Mouse (Mus musculus) heart, adult 18-20 months (tissue): Measurements from ENCODE around the gene Trim11. TPM values are rescaled to one million over a fixed set of nuclear protein-coding genes. Genes with fewer than 3 reads are reported as not detected.

Source experiments
- DNase-seq, 2 experiments: peaks; one replicate each; pipeline ENCODE4 v3.0.0; 2021 to 2022; ENCODE audit warnings: mixed read lengths in 1 of 2
- total RNA-seq, 2 experiments: library from RNA; stranded (reverse); gene quantifications; 2 replicates each; pipeline ENCODE4 v1.2.3; 2021

Trim11 gene
- total RNA-seq, 2 experiments from 2014 or later: 15.2 to 15.4 TPM

DNA sequence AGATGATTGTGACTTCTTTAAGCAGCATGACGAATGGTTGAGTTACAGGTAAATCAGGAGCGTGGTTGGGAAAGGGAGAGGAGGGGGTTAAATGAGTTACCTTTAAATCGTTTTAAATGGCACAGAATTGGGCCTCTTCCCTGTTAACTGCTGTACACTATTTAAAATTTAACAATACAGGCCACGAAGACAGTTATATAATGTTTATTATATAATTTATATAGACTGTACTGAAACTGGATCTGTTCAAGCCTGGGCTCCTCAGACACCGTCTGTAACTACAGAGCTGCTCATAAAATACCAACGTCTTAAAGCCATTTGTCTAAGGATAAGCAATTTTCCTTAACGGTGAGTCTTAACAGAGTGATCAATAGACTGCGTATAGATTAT is 22.0 kb upstream of the Trim11 start:
- no peak for DNase-seq

DNA sequence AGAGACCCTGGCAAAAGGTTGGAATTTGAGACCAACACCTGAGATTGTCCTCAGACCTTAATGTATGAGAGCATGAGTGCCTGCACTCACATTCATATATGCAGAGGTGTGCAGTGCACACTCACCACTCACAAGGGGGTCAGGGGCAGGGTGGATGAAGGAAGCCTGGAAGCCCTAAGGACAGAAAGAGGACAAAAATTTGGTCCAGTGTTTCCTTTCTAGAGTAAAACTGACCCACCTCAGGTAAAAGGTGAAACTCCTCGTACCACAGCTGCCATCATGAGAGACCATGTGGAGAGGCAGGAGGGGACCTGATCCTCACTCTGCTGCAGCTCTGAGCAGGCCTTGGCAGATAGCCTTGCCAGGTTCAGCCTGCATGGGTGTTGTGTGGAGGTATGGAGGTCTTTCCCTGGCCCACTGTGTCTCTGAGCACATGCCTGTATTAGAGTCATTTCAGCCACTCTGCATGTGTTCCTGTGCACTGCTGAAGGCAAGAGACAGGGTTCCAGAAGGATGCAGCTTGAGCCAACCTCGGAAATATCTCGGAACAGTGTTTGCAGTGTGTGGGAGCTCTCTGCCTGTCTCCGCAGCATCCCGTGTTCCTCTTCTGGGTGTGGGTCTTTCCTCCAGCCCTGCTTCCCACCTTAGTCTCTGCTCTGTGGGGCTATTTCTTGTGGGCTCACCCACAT is 20.5 kb upstream of the Trim11 start:
- no peak for DNase-seq

DNA sequence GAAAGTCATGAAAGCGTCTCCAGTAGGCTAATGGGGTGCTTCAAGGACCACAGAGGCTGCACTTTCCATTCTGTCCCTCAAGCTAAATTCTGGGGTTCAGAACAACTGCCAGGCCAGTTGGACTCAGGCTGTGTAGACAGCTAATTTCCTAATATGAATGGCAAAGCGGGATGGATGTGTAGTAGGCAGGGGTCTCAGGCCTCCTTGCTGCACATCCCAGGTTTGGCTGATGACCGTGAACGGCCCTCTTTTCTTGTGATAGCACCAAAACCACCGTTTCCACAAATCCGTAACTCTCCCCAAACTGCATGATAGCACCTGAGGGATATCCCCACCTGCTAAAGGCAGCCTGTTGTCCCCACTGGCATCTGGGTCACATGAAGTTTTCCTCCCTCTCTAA is 19.4 kb upstream of the Trim11 start:
- no peak for DNase-seq

DNA sequence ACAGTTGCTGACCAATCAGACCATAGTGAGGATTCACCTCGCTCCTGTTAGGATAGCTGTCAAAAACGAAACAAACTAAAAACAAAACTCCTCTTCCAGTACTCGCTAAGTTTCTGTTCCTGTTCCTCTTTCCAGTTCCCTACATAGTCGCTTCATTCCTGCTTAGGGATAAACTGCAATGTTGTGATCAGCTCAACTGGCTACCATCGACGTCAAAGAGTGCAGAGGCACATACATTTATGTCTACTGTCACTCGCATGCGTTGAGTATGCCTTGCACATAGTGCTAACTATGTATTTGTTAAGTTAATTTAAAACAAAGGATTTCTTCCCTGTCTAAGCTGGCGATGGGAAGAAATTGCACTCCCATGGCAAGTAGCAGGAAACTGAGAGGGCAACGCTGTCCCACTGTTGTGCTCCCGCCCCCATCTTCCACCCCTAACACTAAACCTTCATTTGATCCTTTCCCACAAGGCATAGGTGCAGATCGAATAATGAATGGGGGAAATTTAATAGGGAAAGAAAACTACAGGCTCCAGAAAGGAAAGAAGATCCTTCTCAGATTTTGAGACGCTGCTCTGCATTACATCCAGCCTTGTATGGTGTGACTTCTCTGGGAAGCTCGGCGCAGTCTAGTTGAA is 18.6 kb upstream of the Trim11 start:
- DNase-seq: no peak

DNA sequence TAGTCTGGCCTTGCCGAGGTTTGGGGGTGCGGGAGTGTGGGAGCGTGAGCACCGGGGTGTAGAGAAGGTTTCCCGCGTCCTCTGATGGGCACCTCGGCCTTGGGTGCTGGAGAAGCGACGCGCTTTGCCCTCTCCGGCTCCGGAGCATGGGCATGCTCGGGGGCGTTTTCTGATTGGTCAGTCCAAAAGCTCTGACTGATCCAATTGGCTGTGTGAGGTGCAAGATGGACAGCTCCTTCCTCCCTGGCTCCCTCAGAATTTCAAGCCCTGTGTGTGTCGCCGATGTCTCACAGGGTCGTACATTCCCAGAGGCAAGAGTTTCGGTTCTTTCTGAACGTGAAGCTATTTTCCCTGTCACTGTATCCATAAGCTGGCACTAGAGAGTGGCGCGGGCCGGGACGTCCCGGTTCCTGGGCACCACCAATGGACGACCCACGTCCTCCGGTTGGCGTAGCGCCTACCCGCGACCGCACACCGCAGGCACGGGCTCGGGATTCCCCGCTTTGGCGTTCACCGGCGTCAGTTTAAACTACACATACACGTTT is 17.9 kb upstream of the Trim11 start:
- peak; percentile 84 to 88 for DNase-seq

DNA sequence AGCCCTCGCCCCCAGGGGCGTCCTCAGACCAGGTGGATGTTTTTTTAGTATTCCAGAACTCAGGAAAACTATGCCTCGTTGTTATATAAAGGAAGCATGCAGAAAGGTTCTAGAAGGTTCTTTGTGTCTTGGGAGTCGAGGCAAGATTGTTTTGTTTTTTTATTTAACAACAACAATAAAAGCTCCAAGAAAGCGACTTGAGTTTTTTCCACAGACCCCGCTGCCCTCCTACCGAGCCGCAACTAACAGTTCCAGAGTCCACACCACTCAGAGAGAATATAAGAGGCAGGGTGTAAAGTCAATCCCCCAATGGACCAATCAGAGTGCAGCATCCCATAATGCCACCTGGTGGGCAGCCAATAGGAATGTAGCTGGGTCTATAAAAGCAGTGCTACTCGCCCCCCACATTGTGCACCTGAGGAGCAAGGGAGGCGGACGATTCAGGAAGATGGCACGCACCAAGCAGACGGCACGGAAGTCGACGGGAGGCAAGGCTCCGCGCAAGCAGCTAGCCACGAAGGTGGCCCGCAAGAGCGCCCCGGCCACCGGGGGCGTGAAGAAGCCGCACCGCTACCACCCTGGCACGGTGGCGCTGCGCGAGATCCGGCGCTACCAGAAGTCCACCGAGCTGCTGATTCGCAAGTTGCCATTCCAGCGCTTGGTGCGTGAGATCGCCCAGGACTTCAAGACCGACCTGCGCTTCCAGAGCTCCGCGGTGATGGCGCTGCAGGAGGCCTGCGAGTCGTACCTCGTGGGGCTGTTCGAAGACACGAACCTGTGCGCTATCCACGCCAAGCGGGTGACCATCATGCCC is 16.3 kb upstream of the Trim11 start:
- no peak for DNase-seq

DNA sequence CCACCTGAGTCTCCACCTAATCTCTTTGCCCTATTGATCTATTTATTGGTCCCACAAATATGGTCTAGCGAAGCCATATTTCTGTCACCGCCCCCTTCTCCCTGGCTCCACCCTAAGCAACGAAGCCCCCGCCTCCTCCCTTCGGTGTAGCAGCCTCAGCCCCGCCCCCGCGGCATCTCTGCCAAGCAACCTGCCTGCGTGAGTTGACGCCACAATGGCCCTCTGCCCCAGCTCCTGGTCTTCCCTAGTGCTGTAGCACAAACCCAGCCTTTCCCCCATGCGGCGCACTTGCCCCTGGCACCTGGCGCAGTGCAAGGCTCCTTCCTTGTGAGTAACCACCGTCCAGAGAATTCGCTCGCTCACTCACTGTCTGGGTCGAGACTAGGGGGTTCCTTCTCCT is 14.3 kb upstream of the Trim11 start:
- no peak for DNase-seq

DNA sequence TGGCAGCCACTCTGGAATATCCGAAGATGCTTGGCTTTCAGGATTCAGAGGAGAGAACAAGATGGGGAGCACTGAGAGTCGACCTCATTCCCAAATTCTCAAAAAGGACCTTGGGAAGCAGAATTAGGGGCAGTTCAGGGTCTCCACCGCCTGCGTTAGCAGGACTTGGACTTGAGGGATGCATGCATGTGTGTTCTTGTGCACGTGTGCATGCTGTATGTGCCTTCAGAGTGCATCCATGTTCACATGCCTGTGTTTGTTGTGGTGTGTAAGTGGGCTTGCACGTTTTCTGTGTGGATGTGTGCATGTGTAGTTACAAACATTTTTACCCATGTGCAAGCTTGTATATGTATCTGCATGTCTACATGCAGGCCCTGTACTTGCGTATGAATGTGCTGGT is 13.7 kb upstream of the Trim11 start:
- DNase-seq: no peak

DNA sequence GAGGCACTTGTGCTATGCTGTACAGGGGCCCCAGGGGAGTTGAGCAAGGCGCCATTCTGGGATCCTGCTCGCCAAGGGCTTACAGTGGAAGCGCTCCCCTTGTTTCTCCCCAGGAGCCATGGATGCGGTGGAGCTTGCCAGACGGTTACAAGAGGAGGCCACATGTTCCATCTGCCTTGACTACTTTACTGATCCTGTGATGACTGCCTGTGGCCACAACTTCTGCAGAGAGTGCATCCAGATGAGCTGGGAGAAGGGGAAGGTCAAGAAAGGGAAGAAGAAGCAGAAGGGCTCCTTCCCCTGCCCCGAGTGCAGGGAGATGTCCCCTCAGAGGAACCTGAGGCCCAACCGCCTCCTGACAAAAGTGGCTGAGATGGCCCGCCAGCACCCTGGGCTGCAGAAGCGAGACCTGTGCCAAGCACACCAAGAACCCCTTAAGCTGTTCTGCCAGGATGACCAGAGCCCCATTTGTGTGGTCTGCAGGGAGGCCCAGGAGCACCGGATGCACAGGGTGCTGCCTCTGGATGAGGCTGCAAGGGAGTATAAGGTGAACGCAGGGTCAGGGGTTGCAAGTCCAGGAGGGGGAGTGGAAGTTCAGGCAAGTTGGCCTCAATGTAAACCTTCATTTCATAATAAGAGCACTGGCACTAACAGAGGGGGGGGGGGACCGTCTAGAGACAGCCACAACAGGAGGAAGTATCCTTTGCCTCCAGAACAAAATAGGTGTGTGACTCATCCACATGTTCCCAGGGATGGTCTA is 12.7 kb upstream of the Trim11 start:
- no peak for DNase-seq

DNA sequence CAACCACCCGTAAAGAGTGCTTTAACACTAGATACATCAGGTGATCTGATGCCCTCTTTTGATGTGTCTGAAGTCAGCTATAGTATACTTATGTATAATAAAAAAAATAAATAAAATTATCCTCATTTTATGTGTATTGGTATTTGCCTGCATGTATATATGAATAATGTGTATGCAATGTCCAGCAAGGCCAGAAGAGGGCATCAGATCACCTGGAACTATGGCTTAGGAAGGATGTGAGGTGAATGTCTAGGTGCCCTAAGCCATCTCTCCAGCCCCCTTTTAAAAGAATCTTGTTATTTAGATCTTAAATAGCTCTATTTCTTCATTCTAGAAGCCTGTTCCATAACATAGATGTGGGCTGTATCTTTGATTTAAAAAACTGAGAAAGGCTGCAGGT is 10.5 kb upstream of the Trim11 start:
- DNase-seq: no peak

DNA sequence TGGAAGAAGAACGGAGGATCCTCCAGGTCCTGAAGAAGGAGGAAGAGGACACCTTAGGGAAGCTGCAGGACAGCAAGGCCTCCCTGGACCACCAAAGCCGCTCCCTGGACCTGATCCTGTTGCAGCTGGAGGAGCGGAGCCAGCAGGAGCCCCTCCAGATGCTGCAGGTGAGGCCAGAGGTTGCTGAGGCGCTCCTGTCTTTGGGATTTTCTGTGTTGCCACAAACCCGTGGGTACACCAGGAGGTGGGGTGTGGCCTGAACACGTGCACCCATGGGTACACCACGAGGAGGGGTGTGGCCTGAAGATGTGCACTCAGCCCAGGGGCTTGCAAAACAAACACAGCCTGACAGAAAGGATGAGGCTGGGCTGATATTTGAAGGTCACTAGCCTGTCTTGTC is 9.3 kb upstream of the Trim11 start:
- DNase-seq: no peak

DNA sequence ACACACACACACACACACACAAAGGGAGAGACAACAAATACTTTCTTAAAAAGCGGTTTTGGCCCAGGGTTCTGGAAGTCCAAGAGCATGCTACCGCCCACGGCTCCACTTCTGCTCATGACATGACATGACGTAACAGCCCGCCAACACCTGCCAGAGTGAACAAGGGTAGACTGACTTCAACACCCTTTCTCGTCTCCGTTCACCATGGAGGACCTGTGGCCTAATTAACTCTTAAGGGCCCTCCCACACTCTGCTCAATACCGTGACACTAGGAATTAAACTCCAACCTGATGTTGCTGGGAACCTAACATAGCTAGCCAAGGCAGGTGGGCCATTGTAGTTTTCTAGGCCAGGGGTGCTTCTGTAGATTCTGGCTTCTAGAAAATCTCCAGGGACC is 8.9 kb upstream of the Trim11 start:
- no peak for DNase-seq

DNA sequence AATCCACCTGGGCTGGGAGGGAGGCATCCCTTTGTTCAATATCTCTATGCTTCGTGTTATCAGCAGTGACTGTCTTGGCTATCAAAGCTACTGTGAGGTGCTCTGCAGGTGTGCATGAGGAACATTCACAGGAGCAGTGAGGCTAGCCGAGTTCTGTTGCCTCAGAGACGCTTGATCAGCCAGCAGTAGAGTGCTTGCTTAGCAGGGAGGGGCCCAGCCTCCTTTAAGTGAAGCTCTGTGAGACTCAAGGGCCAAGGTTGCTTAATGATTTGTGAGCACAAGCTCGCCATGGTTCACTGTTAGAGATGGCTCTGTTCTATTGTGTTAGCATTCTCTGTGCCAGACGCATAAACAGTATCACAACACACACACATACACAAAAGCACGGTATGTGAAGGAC is 8.2 kb upstream of the Trim11 start:
- no peak for DNase-seq

DNA sequence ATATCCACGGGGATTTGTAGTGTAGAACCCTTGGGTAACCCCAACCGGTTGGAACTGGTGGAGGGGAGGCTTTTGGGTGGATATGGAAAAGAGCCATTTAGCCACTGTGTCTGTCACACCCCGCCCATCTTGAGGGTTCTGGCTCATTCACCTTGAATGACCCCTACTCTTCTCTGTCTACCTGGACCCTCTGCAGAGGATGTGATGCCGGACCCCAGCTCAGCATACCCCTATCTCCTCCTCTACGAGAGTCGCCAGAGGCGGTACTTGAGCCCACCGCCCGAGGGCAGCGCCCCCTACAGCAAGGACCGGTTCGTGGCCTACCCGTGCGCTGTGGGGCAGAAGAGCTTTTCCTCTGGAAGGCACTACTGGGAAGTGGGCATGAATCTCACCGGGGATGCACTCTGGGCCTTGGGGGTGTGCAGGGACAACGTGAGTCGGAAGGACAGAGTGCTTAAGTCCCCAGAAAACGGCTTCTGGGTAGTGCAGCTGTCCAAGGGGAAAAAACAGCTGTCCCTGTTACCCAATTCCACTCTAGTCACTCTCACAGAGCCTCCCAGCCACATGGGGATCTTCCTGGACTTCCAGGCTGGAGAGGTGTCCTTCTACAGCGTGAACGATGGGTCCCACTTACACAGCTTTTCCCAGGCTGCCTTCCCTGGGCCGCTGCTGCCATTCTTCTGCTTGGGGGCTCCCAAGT is 6.9 kb upstream of the Trim11 start:
- no peak for DNase-seq

DNA sequence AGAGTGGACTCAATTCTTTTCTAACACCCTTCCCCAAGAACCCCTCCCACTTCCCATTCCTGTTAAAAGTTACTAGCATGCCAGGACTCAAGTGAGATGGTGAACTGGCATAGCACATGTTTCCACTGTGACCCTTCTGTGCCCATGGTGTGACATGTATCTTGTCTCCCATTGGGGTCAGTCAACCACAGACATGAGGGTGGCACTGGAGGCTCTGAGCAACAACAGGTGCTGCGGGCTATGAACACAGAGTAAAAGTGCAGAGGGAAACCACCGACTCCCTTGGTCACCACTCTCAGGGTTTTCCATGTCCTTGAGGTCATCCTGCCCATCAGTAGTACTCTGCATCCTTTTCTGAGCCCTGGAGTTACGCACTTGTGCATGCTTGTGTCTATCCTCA is 6.1 kb upstream of the Trim11 start:
- DNase-seq: no peak

DNA sequence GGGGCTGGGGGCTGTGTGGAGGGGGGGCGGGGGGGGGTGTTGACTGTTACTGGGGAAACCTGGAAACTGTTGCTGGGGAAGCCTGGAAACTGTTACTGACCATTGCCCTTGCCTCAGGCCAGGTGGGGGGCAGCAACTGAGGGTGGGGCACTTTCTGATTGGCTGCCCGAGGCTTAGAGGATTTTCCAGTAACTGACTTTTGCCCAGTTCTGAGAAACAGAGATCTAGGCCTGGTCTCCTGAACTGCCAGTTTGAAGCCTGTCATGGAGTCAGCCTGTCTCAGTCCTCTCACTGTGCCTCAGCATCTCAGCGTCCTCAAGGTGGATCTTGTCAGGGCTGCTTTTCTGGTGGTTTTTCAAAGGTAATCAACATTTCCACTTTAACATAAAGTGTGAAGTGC is 3.5 kb upstream of the Trim11 start:
- DNase-seq: no peak

DNA sequence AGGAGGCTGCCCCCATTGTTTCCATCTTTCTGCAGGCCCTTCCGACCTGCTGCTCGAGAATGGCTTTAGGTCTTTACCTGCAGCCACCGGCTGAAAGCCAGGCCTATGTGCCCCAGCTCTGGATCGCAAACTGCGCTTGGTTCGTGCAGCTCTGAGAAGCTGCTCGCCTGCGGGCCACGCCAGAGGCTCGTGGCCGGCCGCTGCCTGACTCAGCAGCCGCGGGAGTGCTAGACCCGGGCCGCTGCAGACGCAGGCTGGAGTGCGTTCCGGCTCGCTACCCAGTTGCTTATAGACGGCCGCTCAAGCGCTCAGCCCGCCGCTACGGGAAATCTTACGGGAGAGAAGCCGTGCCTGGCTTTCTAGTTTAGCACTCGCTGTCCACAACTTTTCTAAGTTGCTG is 743 bp upstream of the Trim11 start:
- no peak for DNase-seq

DNA sequence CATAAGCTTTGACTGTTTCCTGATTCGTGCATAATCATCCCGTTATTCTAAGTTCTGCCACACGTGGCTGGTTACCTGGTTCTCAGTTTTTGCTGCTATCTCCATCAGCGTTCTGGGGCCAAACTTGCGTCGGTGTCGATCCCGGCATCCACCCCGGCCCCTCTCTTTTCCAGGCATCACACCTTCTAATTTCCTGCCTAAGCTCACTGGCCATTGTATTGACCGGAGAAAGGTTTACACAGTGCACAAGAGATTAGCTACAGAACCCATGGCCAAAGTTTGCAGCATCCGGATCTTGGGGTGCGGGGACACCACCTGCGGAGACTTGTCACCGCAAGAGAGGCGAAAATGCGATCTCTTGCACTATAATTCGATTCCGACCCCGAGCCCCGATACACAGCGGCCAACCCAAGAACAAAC is 276 bp upstream of the Trim11 start:
- no peak for DNase-seq

DNA sequence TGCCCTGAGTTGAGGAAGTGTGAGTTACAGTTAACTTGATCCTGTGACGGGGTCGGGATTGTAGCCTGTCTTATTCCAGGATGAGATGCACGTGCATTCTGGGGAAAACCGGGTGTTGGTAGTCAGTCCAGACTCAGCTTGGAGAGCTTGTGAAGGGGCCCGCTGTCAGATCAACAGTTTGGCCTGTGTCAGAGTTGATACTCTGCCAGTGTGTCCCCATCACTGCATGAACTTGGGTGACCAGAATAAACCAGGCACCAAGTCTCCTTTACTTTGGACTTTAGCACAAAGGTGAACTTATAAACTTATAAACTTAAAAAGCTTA is 775 bp downstream of the Trim11 start:
- no peak for DNase-seq

DNA sequence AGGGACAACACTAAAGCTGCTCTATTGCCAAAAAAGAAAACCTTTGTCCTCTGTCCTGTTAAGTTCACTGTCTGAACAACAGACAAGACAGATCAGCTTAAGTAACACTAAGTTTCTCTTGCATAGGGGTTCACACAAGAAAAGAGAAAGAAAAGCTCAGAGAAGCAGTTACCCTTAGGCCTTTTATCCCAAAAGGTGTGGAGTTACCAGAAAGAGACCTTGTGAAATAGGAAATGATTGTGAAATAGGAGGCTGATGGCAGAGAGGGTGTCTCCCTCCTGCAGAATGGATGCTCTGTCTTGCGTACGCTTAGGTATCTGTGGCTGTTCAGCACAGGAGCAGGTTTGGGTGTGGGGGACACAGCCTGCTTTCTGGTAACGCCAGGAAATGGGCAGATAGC is 1.3 kb downstream of the Trim11 start:
- no peak for DNase-seq

DNA sequence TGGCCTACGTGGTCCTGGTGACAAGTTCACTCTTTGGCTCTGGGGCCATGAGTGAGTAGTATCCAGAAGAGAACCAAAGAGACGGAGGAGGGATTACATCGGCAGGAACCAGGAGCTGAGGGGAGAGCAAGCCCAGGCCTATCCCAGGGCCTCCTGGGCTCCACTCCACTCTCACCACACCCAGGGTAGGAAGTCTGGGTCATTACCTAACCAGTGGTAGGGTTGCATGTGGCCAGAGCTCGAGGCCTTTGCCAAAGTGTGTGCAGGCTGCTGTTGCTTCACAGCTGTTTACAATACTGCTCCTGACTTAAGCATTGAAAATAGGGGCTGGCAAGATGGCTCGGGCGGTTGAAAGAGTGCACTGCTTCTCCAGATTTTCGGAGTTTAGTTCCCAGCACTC is 1.8 kb downstream of the Trim11 start:
- DNase-seq: peak in 1 of 2 experiments; percentile 57
